8 mouse cellular contexts compared by ENCODE assay signal in genomic region chr7:73546561-73547510, GRCm38 (mm10). TPM values are rescaled to one million over a fixed set of nuclear protein-coding genes. Genes with fewer than 3 reads are reported as not detected.
DNase-seq lines count a peak whose midpoint lies in the region; ATAC-seq and TF ChIP-seq lines count a peak whose summit lies in the region.

No protein-coding gene starts in this region.

- no peak overlapping the region for H3K4me3 ChIP-seq in kidney, postnatal 0 days (replicated peaks; ENCODE audit: low read depth, low read length)
- peak overlapping the region; percentile 18 for H3K4me3 ChIP-seq in heart, postnatal 0 days (ENCODE audit: low read depth, low read length)
- H3K4me3 ChIP-seq in midbrain, embryonic 14.5 days (replicated peaks; ENCODE audit: low read depth, low read length): no peak overlapping the region

- DNase-seq in kidney, postnatal 0 days (ENCODE audit: low spot score): no peak
- no peak for DNase-seq in kidney, postnatal 36 days
- DNase-seq in Muller cell, postnatal 12 days (ENCODE audit: inconsistent ontology term): peak; percentile 86
- no peak for DNase-seq in heart, postnatal 0 days (ENCODE audit: low spot score)
- peak; percentile 9 for DNase-seq in midbrain, embryonic 14.5 days
- DNase-seq in ovary, postnatal 36 days (ENCODE audit: low spot score): no peak
- DNase-seq in kidney, adult 18-20 months: no peak
- no peak for DNase-seq in thymus, postnatal 14 days

- peaks cover 18% of the 10 kb centered on the region; the same call in 1 of the 2 replicates for H3K36me3 ChIP-seq in kidney, postnatal 0 days (ENCODE audit: insufficient read depth, low read length)
- peaks cover 47% of the 10 kb centered on the region for H3K36me3 ChIP-seq in heart, postnatal 0 days (replicated peaks; ENCODE audit: control insufficient read depth, insufficient read depth, low read length)
- H3K36me3 ChIP-seq in midbrain, embryonic 14.5 days (ENCODE audit: control insufficient read depth, insufficient read depth, low read length): peaks cover 39% of the 10 kb centered on the region

- no peaks in the 10 kb centered on the region for H3K9me3 ChIP-seq in kidney, postnatal 0 days (replicated peaks; ENCODE audit: low read length)
- no peaks in the 10 kb centered on the region for H3K9me3 ChIP-seq in heart, postnatal 0 days (replicated peaks; ENCODE audit: control insufficient read depth, low read length)
- no peaks in the 10 kb centered on the region for H3K9me3 ChIP-seq in midbrain, embryonic 14.5 days (ENCODE audit: control insufficient read depth, low read length)

- TF ChIP-seq EP300 in heart, postnatal 0 days (IDR thresholded peaks at IDR 0.05; ENCODE audit: low read depth): no peak

- ATAC-seq in kidney, postnatal 0 days (replicated peaks; ENCODE audit: low FRiP score, low read depth): no peak
- ATAC-seq in heart, postnatal 0 days (ENCODE audit: insufficient read depth, low read depth): peak; percentile 33
- ATAC-seq in midbrain, embryonic 14.5 days (ENCODE audit: low FRiP score, low TSS enrichment): no peak

- WGBS in kidney, postnatal 0 days: 64% methylated on average over 10 of the region's 10 CpGs
- 20% methylated on average over 10 of the region's 10 CpGs for WGBS in heart, postnatal 0 days
- WGBS in midbrain, embryonic 14.5 days: 78% methylated on average over 10 of the region's 10 CpGs

- TF ChIP-seq CTCF in kidney, postnatal 0 days (IDR thresholded peaks at IDR 0.05; ENCODE audit: low read depth): no peak
- no peak for TF ChIP-seq CTCF in heart, postnatal 0 days (IDR thresholded peaks at IDR 0.05; ENCODE audit: low read depth)

- peaks cover 7% of the 10 kb centered on the region for H3K4me1 ChIP-seq in kidney, postnatal 0 days (replicated peaks; ENCODE audit: insufficient read depth, low read length)
- peaks cover 19% of the 10 kb centered on the region for H3K4me1 ChIP-seq in heart, postnatal 0 days (ENCODE audit: control insufficient read depth, insufficient read depth)
- peaks cover 9% of the 10 kb centered on the region for H3K4me1 ChIP-seq in midbrain, embryonic 14.5 days (ENCODE audit: control insufficient read depth, insufficient read depth, low read length)

- peak overlapping the region; percentile 19; the same call in 1 of the 2 replicates for H3K27ac ChIP-seq in kidney, postnatal 0 days
- peak overlapping the region; percentile 70 for H3K27ac ChIP-seq in heart, postnatal 0 days (ENCODE audit: low read depth)
- H3K27ac ChIP-seq in midbrain, embryonic 14.5 days (replicated peaks; ENCODE audit: low read depth, low read length): no peak overlapping the region

- peak overlapping the region; percentile 30 for H3K4me2 ChIP-seq in kidney, postnatal 0 days (ENCODE audit: low read length)
- peak overlapping the region; percentile 46 for H3K4me2 ChIP-seq in heart, postnatal 0 days (ENCODE audit: low read depth, low read length)
- no peak overlapping the region for H3K4me2 ChIP-seq in midbrain, embryonic 14.5 days (ENCODE audit: low read length)

- H3K9ac ChIP-seq in kidney, postnatal 0 days (ENCODE audit: low read depth, low read length): no peak overlapping the region
- 0 out of 2 replicates have a peak overlapping the region, but pooled peaks have one; percentile 20 for H3K9ac ChIP-seq in heart, postnatal 0 days (replicated peaks; ENCODE audit: low read depth, low read length)
- no peak overlapping the region for H3K9ac ChIP-seq in midbrain, embryonic 14.5 days (replicated peaks; ENCODE audit: low read length)

- no peaks in the 10 kb centered on the region for H3K27me3 ChIP-seq in kidney, postnatal 0 days (ENCODE audit: insufficient read depth, low read length)
- no peaks in the 10 kb centered on the region for H3K27me3 ChIP-seq in heart, postnatal 0 days (ENCODE audit: control insufficient read depth, insufficient read depth, low read length)
- H3K27me3 ChIP-seq in midbrain, embryonic 14.5 days (ENCODE audit: control insufficient read depth, insufficient read depth, low read length): no peaks in the 10 kb centered on the region

RNA-seq across cellular contexts. Expression of gene Chd2, which starts 5.2 kb away (rescaled TPM):
- polyA plus RNA-seq in kidney, postnatal 0 days (2015; fragmentation: Nextera tagmentation; extraction: Ambion mirVana): 41.6 and 44.1 TPM in 2 replicates
- total RNA-seq in heart, postnatal 0 days (2014; rRNA removed; ENCODE audit: low replicate concordance): 43.0 and 65.5 TPM in 2 replicates
- 31.1 and 32.2 TPM in 2 replicates for polyA plus RNA-seq in heart, postnatal 0 days (2015; fragmentation: Nextera tagmentation; extraction: Ambion mirVana)
- polyA plus RNA-seq in midbrain, embryonic 14.5 days (2014; fragmentation: Nextera tagmentation; extraction: Ambion mirVana): 35.9 and 49.8 TPM in 2 replicates

Comparison
In these comparisons a context has a peak if more than half of its experiments do, and no peak if none do; other contexts are left out.
1. DNase-seq: peak in Muller cell, postnatal 12 days (single experiment) and midbrain, embryonic 14.5 days (single experiment); none in kidney, postnatal 0 days (single experiment), kidney, postnatal 36 days (0 of 2), heart, postnatal 0 days (single experiment), ovary, postnatal 36 days (single experiment), kidney, adult 18-20 months (single experiment) and thymus, postnatal 14 days (single experiment).